Comparison of ENCODE assay signal across 16 mouse cellular contexts in genomic region chr15:97836894-97837247, GRCm38 (mm10). TPM values are rescaled to one million over a fixed set of nuclear protein-coding genes. Genes with fewer than 3 reads are reported as not detected.
DNase-seq lines count a peak whose midpoint lies in the region; ATAC-seq and TF ChIP-seq lines count a peak whose summit lies in the region.
"Had no signal": no experiment of that assay in that cellular context is flagged by ENCODE, and none has a peak within 500 bp of the region (broad histone marks: within the 10 kb centered on the region; RNA-seq: fewer than 3 reads in every experiment).

No protein-coding gene starts in this region.

- TF ChIP-seq EP300 in heart, postnatal 0 days (IDR thresholded peaks at IDR 0.05; ENCODE audit: low read depth), result no peak

- no peak for DNase-seq in embryonic facial prominence, embryonic 14.5 days (ENCODE audit: low spot score)
- no peak for DNase-seq in embryonic facial prominence, embryonic 10.5 days (ENCODE audit: low spot score)
- no peak for DNase-seq in heart, postnatal 0 days (ENCODE audit: low spot score)
- no peak for DNase-seq in heart, adult 9 months (ENCODE audit: low spot score in 2 of 2)
- DNase-seq in lung, adult 18-20 months, result no peak
- DNase-seq in induced T-regulatory cell, adult 2 months (ENCODE audit: low read depth), result peak; percentile 74
- no peak for DNase-seq in cerebellum, postnatal 14 days
- DNase-seq: adrenal gland, postnatal 36 days; kidney, adult 9 months; right cerebral cortex, postnatal 4 days had no signal

- peaks cover 48% of the 10 kb centered on the region for H3K4me1 ChIP-seq in embryonic facial prominence, embryonic 14.5 days (ENCODE audit: control insufficient read depth, insufficient read depth, low read length)
- H3K4me1 ChIP-seq in embryonic facial prominence, embryonic 10.5 days, result peaks cover 58% of the 10 kb centered on the region
- peaks cover 57% of the 10 kb centered on the region for H3K4me1 ChIP-seq in heart, postnatal 0 days (ENCODE audit: control insufficient read depth, insufficient read depth)
- peaks cover 57% of the 10 kb centered on the region for H3K4me1 ChIP-seq in lung, embryonic 16.5 days (replicated peaks; ENCODE audit: control insufficient read depth, insufficient read depth, low read length)

- 67% methylated on average over 8 of the region's 8 CpGs for WGBS in embryonic facial prominence, embryonic 14.5 days
- WGBS in embryonic facial prominence, embryonic 10.5 days, result 79% methylated on average over 8 of the region's 8 CpGs
- 51% methylated on average over 8 of the region's 8 CpGs for WGBS in heart, postnatal 0 days
- 30% methylated on average over 8 of the region's 8 CpGs for WGBS in lung, embryonic 16.5 days

- TF ChIP-seq CTCF in heart, postnatal 0 days (IDR thresholded peaks at IDR 0.05; ENCODE audit: low read depth), result no peak

- H3K9me3 ChIP-seq in embryonic facial prominence, embryonic 14.5 days (ENCODE audit: control insufficient read depth, low read length), result no peaks in the 10 kb centered on the region
- H3K9me3 ChIP-seq in embryonic facial prominence, embryonic 10.5 days, result no peaks in the 10 kb centered on the region
- H3K9me3 ChIP-seq in heart, postnatal 0 days (replicated peaks; ENCODE audit: control insufficient read depth, low read length), result no peaks in the 10 kb centered on the region
- no peaks in the 10 kb centered on the region for H3K9me3 ChIP-seq in lung, embryonic 16.5 days (ENCODE audit: control insufficient read depth, low read length)
- H3K9me3 ChIP-seq: G1E; hindbrain, embryonic 10.5 days; midbrain, embryonic 15.5 days had no signal

- ATAC-seq in embryonic facial prominence, embryonic 14.5 days (ENCODE audit: low read depth), result no peak
- ATAC-seq in heart, postnatal 0 days (ENCODE audit: insufficient read depth, low read depth), result no peak
- ATAC-seq in lung, embryonic 16.5 days (ENCODE audit: low read depth), result no peak
- ATAC-seq: forebrain, embryonic 14.5 days; midbrain, embryonic 15.5 days had no signal

- H3K4me3 ChIP-seq in embryonic facial prominence, embryonic 14.5 days (ENCODE audit: low read depth, low read length), result no peak overlapping the region
- H3K4me3 ChIP-seq in embryonic facial prominence, embryonic 10.5 days, result no peak overlapping the region
- no peak overlapping the region for H3K4me3 ChIP-seq in heart, postnatal 0 days (ENCODE audit: low read depth, low read length)
- no peak overlapping the region for H3K4me3 ChIP-seq in lung, embryonic 16.5 days (ENCODE audit: low read length)
- H3K4me3 ChIP-seq: hindbrain, embryonic 10.5 days; midbrain, embryonic 15.5 days had no signal

- 0 out of 2 replicates have a peak overlapping the region, but pooled peaks have one; percentile 21 for H3K27ac ChIP-seq in embryonic facial prominence, embryonic 14.5 days (replicated peaks; ENCODE audit: low read depth, low read length)
- H3K27ac ChIP-seq in embryonic facial prominence, embryonic 10.5 days (replicated peaks), result no peak overlapping the region
- peak overlapping the region; percentile 65; the same call in 1 of the 2 replicates for H3K27ac ChIP-seq in heart, postnatal 0 days (ENCODE audit: low read depth)
- H3K27ac ChIP-seq in lung, embryonic 16.5 days (ENCODE audit: low read length), result peak overlapping the region; percentile 94
- H3K27ac ChIP-seq: midbrain, embryonic 15.5 days had no signal

- no peak overlapping the region for H3K4me2 ChIP-seq in embryonic facial prominence, embryonic 14.5 days (ENCODE audit: low read depth, low read length)
- H3K4me2 ChIP-seq in heart, postnatal 0 days (ENCODE audit: low read depth, low read length), result no peak overlapping the region
- H3K4me2 ChIP-seq in lung, embryonic 16.5 days (ENCODE audit: low read depth, low read length), result no peak overlapping the region
- H3K4me2 ChIP-seq: liver, embryonic 11.5 days; midbrain, embryonic 15.5 days had no signal

- H3K9ac ChIP-seq in embryonic facial prominence, embryonic 14.5 days (ENCODE audit: low read depth, low read length), result no peak overlapping the region
- H3K9ac ChIP-seq in heart, postnatal 0 days (replicated peaks; ENCODE audit: low read depth, low read length), result no peak overlapping the region
- no peak overlapping the region; the same call in 1 of the 2 replicates for H3K9ac ChIP-seq in lung, embryonic 16.5 days (ENCODE audit: low read length)
- H3K9ac ChIP-seq: midbrain, embryonic 15.5 days had no signal

- H3K27me3 ChIP-seq in embryonic facial prominence, embryonic 14.5 days (replicated peaks; ENCODE audit: control insufficient read depth, insufficient read depth, low read length), result no peaks in the 10 kb centered on the region
- H3K27me3 ChIP-seq in embryonic facial prominence, embryonic 10.5 days (replicated peaks; ENCODE audit: low read depth, poor library complexity, severe bottlenecking), result peaks cover 9% of the 10 kb centered on the region
- no peaks in the 10 kb centered on the region for H3K27me3 ChIP-seq in heart, postnatal 0 days (ENCODE audit: control insufficient read depth, insufficient read depth, low read length)
- no peaks in the 10 kb centered on the region for H3K27me3 ChIP-seq in lung, embryonic 16.5 days (ENCODE audit: control insufficient read depth, insufficient read depth, low read depth, low read length)
- H3K27me3 ChIP-seq: midbrain, embryonic 15.5 days had no signal

- no peaks in the 10 kb centered on the region for H3K36me3 ChIP-seq in embryonic facial prominence, embryonic 14.5 days (ENCODE audit: control insufficient read depth, insufficient read depth, low read length)
- H3K36me3 ChIP-seq in embryonic facial prominence, embryonic 10.5 days (replicated peaks), result no peaks in the 10 kb centered on the region
- H3K36me3 ChIP-seq in heart, postnatal 0 days (replicated peaks; ENCODE audit: control insufficient read depth, insufficient read depth, low read length), result no peaks in the 10 kb centered on the region
- H3K36me3 ChIP-seq in lung, embryonic 16.5 days (ENCODE audit: control insufficient read depth, insufficient read depth, low read length), result no peaks in the 10 kb centered on the region
- H3K36me3 ChIP-seq: hindbrain, embryonic 10.5 days; midbrain, embryonic 15.5 days had no signal

RNA-seq across cellular contexts. Expression of gene Hdac7, which starts 7.4 kb away (rescaled TPM):
- 30.8 and 31.7 TPM in 2 replicates for polyA plus RNA-seq in embryonic facial prominence, embryonic 14.5 days (2014; fragmentation: Nextera tagmentation; extraction: Ambion mirVana)
- polyA plus RNA-seq in embryonic facial prominence, embryonic 10.5 days (2016; fragmentation: Nextera tagmentation; extraction: Ambion mirVana), result 26.6 and 30.2 TPM in 2 replicates
- total RNA-seq in heart, postnatal 0 days (2014; rRNA removed; ENCODE audit: low replicate concordance), result 34.4 and 36.9 TPM in 2 replicates
- polyA plus RNA-seq in heart, postnatal 0 days (2015; fragmentation: Nextera tagmentation; extraction: Ambion mirVana), result 15.6 TPM in 2 replicates
- 44.2 and 48.5 TPM in 2 replicates for polyA plus RNA-seq in lung, embryonic 16.5 days (2015; fragmentation: Nextera tagmentation; extraction: Ambion mirVana)

RNA-seq across cellular contexts. Expression of gene Slc48a1, which starts 58.6 kb away (rescaled TPM):
- polyA plus RNA-seq in embryonic facial prominence, embryonic 14.5 days (2014; fragmentation: Nextera tagmentation; extraction: Ambion mirVana), result 37.5 and 41.9 TPM in 2 replicates
- 17.8 and 18.9 TPM in 2 replicates for polyA plus RNA-seq in embryonic facial prominence, embryonic 10.5 days (2016; fragmentation: Nextera tagmentation; extraction: Ambion mirVana)
- total RNA-seq in heart, postnatal 0 days (2014; rRNA removed; ENCODE audit: low replicate concordance), result 56.5 and 76.1 TPM in 2 replicates
- 90.9 and 92.1 TPM in 2 replicates for polyA plus RNA-seq in heart, postnatal 0 days (2015; fragmentation: Nextera tagmentation; extraction: Ambion mirVana)
- 46.8 and 49.5 TPM in 2 replicates for polyA plus RNA-seq in lung, embryonic 16.5 days (2015; fragmentation: Nextera tagmentation; extraction: Ambion mirVana)
